Mouse (Mus musculus) regulatory T cell (primary cell): ENCODE data around the gene Il5ra.

ENCODE experiments used
- in situ Hi-C: fragments of 300-600 bp; cut with MboI, MseI; formaldehyde crosslinking; loops from one replicate; pipeline ENCODE4 v1.15.1; 2025; ENCODE audit warnings: high pct_unique_total_duplicates

The Il5ra gene

DNA sequence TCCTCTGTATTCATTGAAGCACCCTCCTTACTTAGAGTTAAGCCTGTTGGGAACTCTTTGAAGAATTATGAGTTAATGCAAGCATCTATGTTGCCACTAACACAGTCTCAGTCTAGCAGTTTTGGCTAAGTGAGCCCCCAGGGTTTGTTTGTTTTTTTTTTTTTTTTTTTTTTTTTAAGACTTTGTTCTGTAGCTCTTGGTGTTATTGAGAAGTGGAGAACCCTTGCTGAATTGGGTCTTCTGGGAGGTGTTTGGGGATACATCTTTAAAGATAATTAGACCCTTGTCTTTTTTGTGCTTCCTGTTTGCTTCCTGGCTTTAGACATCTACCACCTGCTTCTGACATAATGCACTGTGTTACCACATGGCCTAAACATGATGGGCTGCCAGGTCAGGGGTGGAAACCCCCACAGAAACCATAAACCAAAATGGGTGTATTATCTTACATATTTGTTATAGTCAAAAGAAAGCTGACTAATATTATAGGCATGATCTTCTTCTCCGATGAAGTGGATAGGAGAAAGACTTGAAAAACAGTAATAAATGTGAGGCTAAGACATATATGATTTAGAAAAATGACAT, 8.5 kb downstream of the Il5ra start:
- in situ Hi-C loops = no loop called here

DNA sequence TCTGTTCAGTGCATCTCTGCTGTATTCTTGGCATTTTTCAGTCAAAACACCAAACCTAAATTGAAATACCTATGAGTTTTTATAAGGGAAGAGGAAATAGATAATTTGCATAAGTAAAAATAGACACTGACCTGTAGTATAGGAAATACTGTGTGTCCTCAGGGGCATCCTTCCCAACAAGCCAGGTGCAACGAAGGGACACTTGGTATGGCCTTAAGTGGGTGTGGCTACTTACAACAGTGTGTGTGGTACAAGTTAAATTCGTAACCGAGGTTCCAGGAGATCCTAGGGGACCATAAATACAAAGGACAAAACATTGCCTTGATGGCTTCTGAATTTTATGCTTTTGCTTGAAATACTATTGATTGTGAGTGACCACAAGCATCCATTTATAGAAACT, 10.6 kb downstream of the Il5ra start:
- in situ Hi-C loops = no loop called here

DNA sequence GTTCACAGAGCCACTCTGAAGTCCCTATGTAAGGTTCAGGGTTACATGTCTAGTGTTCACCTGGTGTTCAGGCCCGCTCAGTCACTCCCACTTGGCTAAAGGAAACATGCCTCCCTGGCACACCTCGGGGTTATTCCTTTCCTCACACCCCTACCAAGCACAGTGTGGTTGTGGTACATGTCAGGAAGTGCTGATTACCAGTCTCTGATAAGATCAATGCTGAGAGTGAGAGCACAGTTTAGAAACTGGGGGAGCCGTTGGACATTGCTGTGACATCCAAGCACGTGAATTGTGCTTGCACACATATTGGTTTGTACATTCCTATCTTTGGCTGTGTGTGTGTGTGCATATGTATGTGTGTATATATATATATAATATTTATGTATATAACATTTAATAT, 16.3 kb downstream of the Il5ra start:
- in situ Hi-C loops = no loop called here

DNA sequence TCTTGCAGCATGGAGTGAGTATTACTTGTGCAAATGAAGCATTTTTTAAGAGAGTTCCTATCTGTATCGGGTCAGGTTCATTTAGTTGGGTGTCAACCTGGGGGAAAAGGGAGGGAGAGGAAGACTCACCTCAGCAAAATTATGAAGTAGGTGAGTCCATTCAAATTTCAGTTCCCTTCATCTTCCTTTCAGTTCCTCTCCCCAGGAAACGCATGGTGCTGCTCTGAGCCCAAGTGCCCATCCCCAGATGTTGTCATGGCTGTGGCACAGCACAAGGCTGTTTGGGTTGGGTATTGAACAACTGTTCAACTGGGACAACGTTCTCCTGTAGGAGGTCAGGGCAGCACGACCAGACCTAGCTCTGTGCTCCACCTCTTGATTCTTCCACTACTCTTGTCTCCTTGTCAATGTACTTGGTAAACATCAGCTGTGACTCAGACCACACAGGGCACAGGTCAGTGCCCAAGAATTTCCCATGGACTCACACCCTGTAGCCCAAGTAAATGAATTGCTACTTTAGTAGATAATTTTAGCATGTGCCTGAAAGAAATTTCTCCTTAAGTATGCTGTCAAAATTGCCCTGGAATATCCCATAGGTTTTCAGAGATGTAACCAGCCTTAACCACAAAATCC, 19.0 kb downstream of the Il5ra start:
- in situ Hi-C loops = no loop called here

DNA sequence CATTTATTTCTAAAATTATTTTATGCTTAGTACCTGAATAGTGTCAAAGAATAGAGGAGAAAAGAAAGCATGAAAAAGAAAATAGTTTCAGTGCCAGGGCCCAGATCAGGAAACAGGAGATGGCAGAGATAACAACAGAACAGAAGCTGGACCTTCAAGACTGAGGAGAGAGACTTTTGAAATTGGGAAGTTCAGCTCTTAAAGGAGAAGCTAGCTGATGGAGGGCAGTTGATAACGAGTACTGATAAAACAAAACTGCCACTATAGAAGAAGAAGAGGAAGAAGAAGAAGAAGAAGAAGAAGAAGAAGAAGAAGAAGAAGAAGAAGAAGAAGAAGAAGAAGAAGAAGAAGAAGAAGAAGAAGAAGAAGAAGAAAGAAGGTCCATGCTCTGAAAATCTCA, 21.1 kb downstream of the Il5ra start:
- in situ Hi-C loops = no loop called here

DNA sequence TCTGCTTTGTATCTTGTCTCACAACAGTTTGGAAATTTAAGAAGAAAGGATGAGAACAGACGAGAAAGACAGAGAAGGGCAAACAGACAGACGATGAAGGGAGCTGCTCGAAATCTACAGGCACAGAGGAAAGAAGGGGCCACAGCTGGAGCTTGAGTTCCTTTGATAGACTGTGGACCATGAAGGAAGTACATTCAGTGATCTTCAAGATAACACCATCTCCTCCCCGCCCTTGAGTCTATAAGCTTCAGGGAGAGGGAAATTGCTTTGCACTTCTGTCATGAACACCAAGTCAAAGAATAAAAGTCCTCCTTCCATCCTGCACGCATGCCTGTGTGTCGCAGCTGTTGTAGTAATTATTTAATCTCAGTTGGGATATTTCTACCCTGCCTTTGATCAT, 22.8 kb downstream of the Il5ra start:
- in situ Hi-C loops = no loop called here

DNA sequence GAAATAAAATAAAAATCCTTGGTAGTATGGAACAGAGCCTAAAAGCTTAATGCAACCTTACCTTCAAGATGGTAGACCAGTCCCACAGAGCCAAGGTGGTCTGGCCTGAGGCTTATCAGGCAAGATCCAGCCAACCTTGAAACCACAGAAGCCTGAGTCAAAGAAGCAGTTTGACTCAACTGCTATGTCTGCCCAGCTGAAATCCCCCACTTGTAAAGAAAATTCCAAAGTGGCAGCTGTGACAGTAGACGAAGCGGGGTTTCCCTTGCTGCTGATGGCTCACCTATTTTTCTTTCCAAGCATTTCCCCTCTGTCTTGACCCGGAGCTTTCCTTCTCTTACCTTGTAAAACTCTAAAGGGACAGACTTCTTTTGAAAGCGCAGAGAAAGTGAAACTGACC, 23.2 kb downstream of the Il5ra start:
- in situ Hi-C loops = no loop called here

DNA sequence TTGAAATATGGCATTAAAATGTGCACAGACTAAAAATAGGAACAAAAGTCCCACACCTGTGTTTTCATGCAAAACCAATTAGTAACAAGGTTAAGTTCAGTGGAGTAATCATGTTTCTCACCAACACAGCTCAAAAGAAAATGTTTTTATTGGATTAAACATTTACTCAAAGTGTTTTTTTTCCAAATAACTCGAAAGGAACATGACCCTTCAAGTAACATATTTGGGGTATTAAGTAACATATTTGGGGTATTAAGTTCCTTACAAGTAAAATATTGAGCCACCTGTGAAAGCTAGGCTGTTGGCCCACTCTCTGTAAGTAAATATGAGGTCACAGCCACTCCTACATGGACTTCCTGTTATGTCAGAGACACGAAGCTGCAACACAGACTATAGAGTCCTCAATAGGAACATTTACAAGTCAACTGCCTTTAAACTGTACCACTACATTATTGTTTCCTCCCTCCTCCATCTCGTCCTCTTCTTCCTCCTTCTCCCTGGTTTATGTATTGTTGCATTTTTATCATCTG, 43.3 kb downstream of the Il5ra start:
- in situ Hi-C loops = no loop called here

DNA sequence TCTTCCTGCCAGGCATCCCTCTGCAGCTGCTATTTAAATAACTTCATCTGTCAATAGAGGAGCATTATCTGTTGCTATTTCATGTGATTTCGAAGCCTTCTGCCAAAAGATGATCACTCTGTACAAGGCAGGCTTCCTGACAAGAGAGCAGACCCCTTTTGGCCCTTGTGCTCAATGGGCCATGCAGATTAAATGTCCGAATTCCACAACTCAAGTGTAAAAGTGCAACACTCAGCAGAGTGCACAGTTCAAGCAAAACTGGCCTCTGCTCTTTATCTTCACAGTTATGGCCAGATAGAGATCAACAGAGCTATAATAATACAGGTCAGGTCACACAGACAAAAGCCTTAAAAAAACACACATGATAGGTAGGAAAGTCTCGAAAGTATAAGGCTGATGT, 46.9 kb downstream of the Il5ra start:
- in situ Hi-C loops = no loop called here

DNA sequence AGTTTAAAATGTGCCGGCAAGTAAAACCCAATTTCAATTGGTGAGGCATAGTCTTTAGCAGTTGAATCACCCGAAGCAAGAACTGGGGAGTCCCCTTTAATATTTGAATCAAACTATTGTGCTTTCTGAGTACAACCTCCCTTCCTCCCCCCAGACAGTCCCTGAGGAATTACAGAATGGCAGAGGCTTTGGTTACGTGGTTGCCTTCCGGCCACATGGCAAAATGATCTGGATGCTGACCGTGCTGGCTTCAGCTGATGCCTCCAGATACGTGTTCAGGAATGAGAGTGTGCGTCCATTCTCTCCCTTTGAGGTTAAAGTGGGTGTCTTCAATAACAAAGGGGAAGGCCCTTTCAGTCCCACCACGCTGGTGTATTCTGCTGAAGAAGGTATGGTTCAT, 73.3 kb downstream of the Il5ra start:
- in situ Hi-C loops = no loop called here

DNA sequence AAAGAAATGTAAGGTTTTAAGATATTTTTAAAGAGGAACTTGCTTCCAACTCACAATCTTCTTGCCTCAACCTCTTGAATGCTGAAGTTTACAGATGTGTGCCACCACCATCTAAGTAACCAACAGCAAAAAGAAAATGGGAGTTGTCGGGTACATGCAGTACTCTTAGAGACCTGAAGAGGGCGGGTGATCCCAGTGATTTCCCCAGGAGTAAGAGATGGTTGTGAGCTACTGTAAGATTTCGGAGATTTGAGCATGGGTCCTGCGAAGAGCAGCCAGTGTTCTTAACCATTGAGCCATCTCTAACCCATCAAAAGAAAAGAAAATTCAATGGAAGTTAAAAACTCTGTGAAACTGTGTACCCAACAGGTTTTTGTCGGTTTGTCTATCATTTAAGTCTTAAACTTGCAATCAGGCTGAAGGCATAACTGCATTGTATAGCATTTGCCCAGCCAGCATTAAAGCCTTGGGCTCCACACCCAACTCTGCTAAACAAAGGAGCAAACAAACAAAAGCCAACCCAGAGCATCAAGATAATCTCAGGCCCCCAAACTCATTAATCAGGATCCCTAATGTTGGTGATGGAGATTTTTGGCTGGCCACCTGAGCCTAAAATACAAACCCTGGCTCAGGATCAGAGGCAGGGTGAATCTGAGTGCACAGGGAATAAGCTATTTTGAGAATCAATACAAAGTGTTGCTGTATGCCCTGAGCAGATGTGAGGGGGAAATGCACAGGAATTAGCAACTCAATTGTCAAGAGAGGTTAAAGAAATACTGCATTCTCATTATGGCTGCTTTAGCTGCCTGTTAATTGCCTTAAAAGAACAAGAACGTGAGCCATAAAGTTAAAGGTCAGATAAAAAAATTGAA, 84.8 kb downstream of the Il5ra start:
- in situ Hi-C loops = loop anchor here (5.0 kb wide), 1 partner anchor 143 kb away; no protein-coding TSS in a partner anchor
